In genomic region chr14:82898841-82899240, GRCm38 (mm10) we compare ENCODE assay signal across 16 mouse cellular contexts.
"Had no signal": no experiment of that assay in that cellular context is flagged by ENCODE, and none has a peak within 500 bp of the region (broad histone marks: within the 10 kb centered on the region; RNA-seq: fewer than 3 reads in every experiment).

No protein-coding gene starts in this region.

- DNase-seq: kidney, postnatal 25 days; layer of hippocampus, postnatal 36 days; left cerebral cortex, postnatal 4 days; liver, embryonic 13.5 days; liver, postnatal 0 days; lung, postnatal 14 days; retina, postnatal 1 day; right cerebral cortex, postnatal 14 days; thymus, postnatal 4 days had no signal

- H3K4me1 ChIP-seq: limb, embryonic 15.5 days; liver, embryonic 13.5 days; lung, embryonic 15.5 days; megakaryocyte, embryonic 14.5 days; midbrain, embryonic 15.5 days; neural tube, embryonic 13.5 days had no signal

- H3K4me3 ChIP-seq: limb, embryonic 15.5 days; liver, embryonic 13.5 days; lung, embryonic 15.5 days; megakaryocyte, embryonic 14.5 days; midbrain, embryonic 15.5 days; neural tube, embryonic 13.5 days had no signal

- H3K27me3 ChIP-seq: limb, embryonic 15.5 days; liver, embryonic 13.5 days; lung, embryonic 15.5 days; megakaryocyte, embryonic 14.5 days; midbrain, embryonic 15.5 days; neural tube, embryonic 13.5 days had no signal

- H3K4me2 ChIP-seq: limb, embryonic 15.5 days; liver, embryonic 13.5 days; lung, embryonic 15.5 days; midbrain, embryonic 11.5 days; midbrain, embryonic 15.5 days; neural tube, embryonic 13.5 days had no signal

- H3K9ac ChIP-seq: limb, embryonic 15.5 days; liver, embryonic 13.5 days; liver, postnatal 0 days; lung, embryonic 15.5 days; midbrain, embryonic 15.5 days; neural tube, embryonic 13.5 days had no signal

- H3K9me3 ChIP-seq: limb, embryonic 15.5 days; liver, embryonic 13.5 days; lung, embryonic 15.5 days; megakaryocyte, embryonic 14.5 days; midbrain, embryonic 15.5 days; neural tube, embryonic 13.5 days had no signal

- H3K27ac ChIP-seq: limb, embryonic 15.5 days; liver, embryonic 13.5 days; lung, embryonic 15.5 days; macrophage; midbrain, embryonic 15.5 days; neural tube, embryonic 13.5 days had no signal

- H3K36me3 ChIP-seq: limb, embryonic 15.5 days; liver, embryonic 13.5 days; lung, embryonic 15.5 days; midbrain, embryonic 15.5 days; neural tube, embryonic 13.5 days had no signal

- ATAC-seq: liver, postnatal 0 days; midbrain, embryonic 15.5 days had no signal
